Mouse (Mus musculus): ENCODE measurements at regions not wholly inside any gene's neighbourhood (a gene's known extent, or its start where the extent isn't known, plus 50 kb on each side); places are given as distances from the start of the nearest gene placed in this dataset.

DNA sequence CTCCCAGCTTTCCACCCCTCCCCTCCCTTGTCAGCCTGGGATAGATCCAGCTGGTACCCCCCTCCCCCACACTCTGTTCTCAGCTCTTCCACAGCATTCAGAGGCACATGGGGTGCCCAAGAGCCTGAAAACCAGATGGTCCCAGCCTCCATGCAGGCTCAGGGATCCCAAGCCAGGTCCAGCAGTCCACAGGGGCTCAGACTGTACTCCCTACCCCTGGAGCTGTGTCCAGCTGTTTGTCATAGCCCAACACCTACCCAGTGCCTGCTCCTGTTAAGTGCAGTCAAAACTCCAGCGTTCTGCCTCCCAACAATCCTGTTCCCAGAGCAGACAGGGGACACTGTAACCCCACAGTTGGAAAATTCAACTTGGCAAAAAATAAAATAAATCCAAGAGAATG is 998.1 kb downstream of the Tlr4 start:
- DNase-seq (ENCODE audit: low spot score in 2 of 2): no peak
- intact Hi-C loops (cut with DNase I): no loop called here

DNA sequence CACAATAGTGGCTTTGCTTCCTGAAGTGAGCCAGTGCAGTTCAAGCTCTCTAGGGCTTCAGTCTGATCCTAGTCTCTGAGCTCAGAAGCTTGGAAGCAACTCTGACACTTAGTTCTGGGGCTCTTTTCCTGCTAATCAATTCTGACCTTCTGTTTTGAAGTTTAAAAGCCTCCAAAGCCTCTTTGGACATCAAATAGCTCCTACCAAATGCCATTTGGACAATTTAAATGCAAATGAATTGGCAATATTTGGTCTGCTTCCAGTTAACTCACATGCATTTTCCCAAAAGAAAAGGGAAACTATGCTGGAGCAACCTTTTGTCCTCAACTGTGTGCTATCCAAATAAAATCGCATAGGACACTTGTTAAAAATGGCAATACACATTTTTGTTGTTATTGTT is 968.7 kb downstream of the Tlr4 start:
- intact Hi-C loops (cut with DNase I): no loop called here
- DNase-seq (ENCODE audit: low spot score in 2 of 2): no peak

Measured in left cerebral cortex, postnatal 36 days (tissue).